Mouse (Mus musculus) spleen, adult 10 weeks (tissue): ENCODE data around the gene Phlda2. TPM values are rescaled to one million over a fixed set of nuclear protein-coding genes. Genes with fewer than 3 reads are reported as not detected.

Source experiments
- polyA plus RNA-seq: library from polyadenylated mRNA; stranded (reverse); fragments of 350-450 nt; fragmentation: Illumina TruSeq; extraction: RNeasy Lipid Tissue Mini Kit (QIAGEN cat#74804); gene quantifications from one replicate; pipeline ENCODE4 v1.2.3, GENCODE M21; 2015; ENCODE audit warnings: low replicate concordance; ENCODE audit not compliant: insufficient read depth

Gene Phlda2
- not detected for polyA plus RNA-seq

GRCm38 (mm10) chr7:143502418-143503200, at the start of gene Phlda2:
Gene Phlda2 (minus strand): TSS chr7:143503150.

GRCm38 (mm10) chr7:143548976-143549457, 46.1 kb upstream of the Phlda2 start, which contains the start of gene Nap1l4:
Gene Nap1l4 (minus strand): TSS chr7:143549106.

GRCm38 (mm10) chr7:143473347-143474101, 29.4 kb downstream of the Phlda2 start, which contains the start of gene Slc22a18:
Gene Slc22a18 (plus strand): TSS chr7:143473736.

GRCm38 (mm10) chr7:143460874-143461273, 42.1 kb downstream of the Phlda2 start, which contains the start of gene Cdkn1c:
Gene Cdkn1c (minus strand): TSS chr7:143461050.

Other genes starting within 250 kb of the Phlda2 start
- 3.0 TPM for gene Cdkn1c, start 42.1 kb downstream of the Phlda2 start, polyA plus RNA-seq
- 0.19 TPM for gene Slc22a18, start 29.4 kb downstream of the Phlda2 start, polyA plus RNA-seq
- gene Nap1l4, start 46.0 kb upstream of the Phlda2 start, polyA plus RNA-seq, result 166 TPM
- gene Cars, start 96.9 kb upstream of the Phlda2 start, polyA plus RNA-seq, result 40.8 TPM
- gene Tnfrsf26, start 125.6 kb upstream of the Phlda2 start, polyA plus RNA-seq, result 18.1 TPM
- gene Tnfrsf22, start 146.5 kb upstream of the Phlda2 start, polyA plus RNA-seq, result 11.4 TPM
- gene Tnfrsf23, start 182.7 kb upstream of the Phlda2 start, polyA plus RNA-seq, result 3.0 TPM